9 mouse cellular contexts compared by ENCODE assay signal in genomic region chr5:33006670-33007069, GRCm38 (mm10). TPM values are rescaled to one million over a fixed set of nuclear protein-coding genes. Genes with fewer than 3 reads are reported as not detected.
DNase-seq lines count a peak whose midpoint lies in the region; ATAC-seq and TF ChIP-seq lines count a peak whose summit lies in the region.
"Had no signal": no experiment of that assay in that cellular context is flagged by ENCODE, and none has a peak within 500 bp of the region (broad histone marks: within the 10 kb centered on the region; RNA-seq: fewer than 3 reads in every experiment).

No protein-coding gene starts in this region.

- H3K27ac ChIP-seq in layer of hippocampus, adult 2 months = peak overlapping the region; percentile 95
- H3K27ac ChIP-seq in hindbrain, embryonic 12.5 days = peak overlapping the region; percentile 53
- peak overlapping the region; percentile 50; the same call in 1 of the 2 replicates for H3K27ac ChIP-seq in limb, embryonic 12.5 days

- peak; percentile 62 to 81 for DNase-seq in layer of hippocampus, adult 2 months (ENCODE audit: low spot score in 2 of 2)
- no peak for DNase-seq in layer of hippocampus, postnatal 25 days (ENCODE audit: extremely low spot score in 1 of 2, low spot score in 1 of 2)
- DNase-seq in right cerebral cortex, postnatal 36 days (ENCODE audit: low spot score in 2 of 2) = peak; percentile 78 to 88
- no peak for DNase-seq in heart, adult 8-10 months (ENCODE audit: low spot score)
- DNase-seq in lung, postnatal 10 days = no peak
- DNase-seq in spleen, postnatal 10 days (ENCODE audit: low spot score in 2 of 2) = no peak

- H3K4me1 ChIP-seq in hindbrain, embryonic 12.5 days = peaks cover 36% of the 10 kb centered on the region
- peaks cover 22% of the 10 kb centered on the region for H3K4me1 ChIP-seq in limb, embryonic 12.5 days (replicated peaks)

- H3K4me3 ChIP-seq in layer of hippocampus, adult 2 months = no peak overlapping the region
- no peak overlapping the region for H3K4me3 ChIP-seq in hindbrain, embryonic 12.5 days
- H3K4me3 ChIP-seq in limb, embryonic 12.5 days (replicated peaks) = no peak overlapping the region

- H3K36me3 ChIP-seq in hindbrain, embryonic 12.5 days = no peaks in the 10 kb centered on the region
- no peaks in the 10 kb centered on the region for H3K36me3 ChIP-seq in limb, embryonic 12.5 days

- WGBS in hindbrain, embryonic 12.5 days = 36% methylated on average over 8 of the region's 8 CpGs
- 27% methylated on average over 8 of the region's 8 CpGs for WGBS in limb, embryonic 12.5 days

- no peak for TF ChIP-seq CTCF in layer of hippocampus, adult 2 months (conservative IDR thresholded peaks at IDR 0.05)

- H3K4me2 ChIP-seq in hindbrain, embryonic 12.5 days (replicated peaks) = no peak overlapping the region
- H3K4me2 ChIP-seq in limb, embryonic 12.5 days = no peak overlapping the region

- no peak overlapping the region for H3K9ac ChIP-seq in hindbrain, embryonic 12.5 days
- 0 out of 2 replicates have a peak overlapping the region, but pooled peaks have one; percentile 18 for H3K9ac ChIP-seq in limb, embryonic 12.5 days (replicated peaks)

- no peaks in the 10 kb centered on the region for H3K27me3 ChIP-seq in hindbrain, embryonic 12.5 days
- no peaks in the 10 kb centered on the region for H3K27me3 ChIP-seq in limb, embryonic 12.5 days

- no peaks in the 10 kb centered on the region for H3K9me3 ChIP-seq in hindbrain, embryonic 12.5 days (replicated peaks)
- H3K9me3 ChIP-seq in limb, embryonic 12.5 days = no peaks in the 10 kb centered on the region

- peak; percentile 40; the same call in 1 of the 2 replicates for ATAC-seq in hindbrain, embryonic 12.5 days (ENCODE audit: low FRiP score)
- peak; percentile 68; the same call in 1 of the 2 replicates for ATAC-seq in limb, embryonic 12.5 days (ENCODE audit: insufficient number of reproducible peaks, insufficient read depth, low FRiP score, low TSS enrichment, low read depth)
- ATAC-seq: CD4-positive, CD25-positive, alpha-beta regulatory T cell, adult 4 months had no signal

RNA-seq across cellular contexts. Expression of gene Ywhah, which starts 11.9 kb away (rescaled TPM):
- 1,000 to 10,000 TPM; 1,193 to 1,302 TPM for total RNA-seq in layer of hippocampus, adult 2 months (2021)
- 1,000 to 10,000 TPM; 1,285 to 1,312 TPM for total RNA-seq in layer of hippocampus, postnatal 25 days (2021)
- 461 and 499 TPM in 2 replicates for polyA plus RNA-seq in hindbrain, embryonic 12.5 days (2016; fragmentation: Nextera tagmentation; extraction: Ambion mirVana)
- polyA plus RNA-seq in limb, embryonic 12.5 days (2016; fragmentation: Nextera tagmentation; extraction: Ambion mirVana) = 346 and 349 TPM in 2 replicates
- total RNA-seq in heart, adult 8-10 months (2022) = 10 to 100 TPM; 73.8 to 88.7 (median 82.1) TPM

Comparison
In these comparisons a context has a peak if more than half of its experiments do, and no peak if none do; other contexts are left out.
1. DNase-seq: peak in layer of hippocampus, adult 2 months (2 of 2) and right cerebral cortex, postnatal 36 days (2 of 2); none in layer of hippocampus, postnatal 25 days (0 of 2), heart, adult 8-10 months (single experiment), lung, postnatal 10 days (single experiment) and spleen, postnatal 10 days (0 of 2).
2. RNA of gene Ywhah, which starts 11.9 kb away (total RNA-seq): 1,285 to 1,312 TPM in layer of hippocampus, postnatal 25 days and 1,193 to 1,302 TPM in layer of hippocampus, adult 2 months; 73.8 to 88.7 TPM in heart, adult 8-10 months; every median in the first group is over 10 times any median in the second.
3. Peak in every context shown above with its lines, with median percentiles within 50 percentile points of each other: H3K27ac ChIP-seq.